Mouse (Mus musculus) intestine, postnatal 0 days (tissue): ENCODE measurements at regions not wholly inside any gene's neighbourhood (a gene's known extent, or its start where the extent isn't known, plus 50 kb on each side); places are given as distances from the start of the nearest gene placed in this dataset.

Source experiments
- ATAC-seq: fragments of 200-750 bp; cut with Nextera tagmentation; 2 replicates; pipeline ENCODE4 v1.8.0; 2017; ENCODE audit warnings: mild to moderate bottlenecking, moderate TSS enrichment, moderate library complexity
- H3K27ac ChIP-seq: fragments of 300-500 bp; sonication (generic); 2 replicates; pipeline ENCODE4 v1.5.1; 2014; ENCODE audit warnings: mild to moderate bottlenecking, low read depth, low read length, moderate library complexity
- H3K27me3 ChIP-seq: fragments of 300-500 bp; sonication (generic); replicated peaks from 2 replicates; pipeline ENCODE4 v1.6.1; 2014; ENCODE audit warnings: low read length, mixed read lengths; ENCODE audit not compliant: control insufficient read depth, insufficient read depth
- H3K36me3 ChIP-seq: fragments of 300-500 bp; sonication (generic); 2 replicates; pipeline ENCODE4 v1.6.1; 2014; ENCODE audit warnings: mild to moderate bottlenecking, moderate library complexity; ENCODE audit not compliant: control insufficient read depth, insufficient read depth
- H3K4me1 ChIP-seq: fragments of 300-500 bp; sonication (generic); replicated peaks from 2 replicates; pipeline ENCODE4 v1.6.1; 2014; ENCODE audit warnings: antibody characterized with exemption, low read length, mixed read lengths; ENCODE audit not compliant: control insufficient read depth, insufficient read depth
- H3K4me2 ChIP-seq: fragments of 300-500 bp; sonication (generic); replicated peaks from 2 replicates; pipeline ENCODE4 v1.6.1; 2014; ENCODE audit warnings: low read depth, mild to moderate bottlenecking, moderate library complexity
- H3K4me3 ChIP-seq: fragments of 300-500 bp; sonication (generic); 2 replicates; pipeline ENCODE4 v1.5.1; 2014; ENCODE audit warnings: low read depth, low read length
- H3K9ac ChIP-seq: fragments of 300-500 bp; sonication (generic); 2 replicates; pipeline ENCODE4 v1.6.1; 2014; ENCODE audit warnings: mild to moderate bottlenecking, low read depth, low read length
- H3K9me3 ChIP-seq: fragments of 300-500 bp; sonication (generic); 2 replicates; pipeline ENCODE4 v1.6.1; 2016; ENCODE audit warnings: mixed run types; ENCODE audit not compliant: control insufficient read depth
- CTCF ChIP-seq: sonication (generic); IDR thresholded peaks from 2 replicates; pipeline ENCODE4 v1.5.1; 2016; ENCODE audit warnings: low read depth, mild to moderate bottlenecking, control low read depth, antibody characterized with exemption, moderate library complexity
- WGBS: fragments of 180-500 bp; shearing (Covaris S2); extraction: QIAGEN DNeasy Blood & Tissue Kit; methylation state at CpG from one replicate; pipeline ENCODE4 v1.1.7; 2014; 5-methylcytosine and 5-hydroxymethylcytosine counted together

- Histone ChIP-seq H3K36me3 (no peaks in the 10 kb centered on the region), H3K4me1 (no peaks in the 10 kb centered on the region), H3K27ac (no peak overlapping the region), H3K9me3 (no peaks in the 10 kb centered on the region), H3K27me3 (no peaks in the 10 kb centered on the region), H3K4me2 (no peak overlapping the region), H3K4me3 (no peak overlapping the region), H3K9ac (no peak overlapping the region)
- WGBS, result 60% methylated on average over 1 of the region's 1 CpGs
- no peak for TF ChIP-seq CTCF
- ATAC-seq, result no peak
These were observed 113.0 kb downstream of the Tent5c start for GRCm38 (mm10) chr3:100376162-100376561.

DNA sequence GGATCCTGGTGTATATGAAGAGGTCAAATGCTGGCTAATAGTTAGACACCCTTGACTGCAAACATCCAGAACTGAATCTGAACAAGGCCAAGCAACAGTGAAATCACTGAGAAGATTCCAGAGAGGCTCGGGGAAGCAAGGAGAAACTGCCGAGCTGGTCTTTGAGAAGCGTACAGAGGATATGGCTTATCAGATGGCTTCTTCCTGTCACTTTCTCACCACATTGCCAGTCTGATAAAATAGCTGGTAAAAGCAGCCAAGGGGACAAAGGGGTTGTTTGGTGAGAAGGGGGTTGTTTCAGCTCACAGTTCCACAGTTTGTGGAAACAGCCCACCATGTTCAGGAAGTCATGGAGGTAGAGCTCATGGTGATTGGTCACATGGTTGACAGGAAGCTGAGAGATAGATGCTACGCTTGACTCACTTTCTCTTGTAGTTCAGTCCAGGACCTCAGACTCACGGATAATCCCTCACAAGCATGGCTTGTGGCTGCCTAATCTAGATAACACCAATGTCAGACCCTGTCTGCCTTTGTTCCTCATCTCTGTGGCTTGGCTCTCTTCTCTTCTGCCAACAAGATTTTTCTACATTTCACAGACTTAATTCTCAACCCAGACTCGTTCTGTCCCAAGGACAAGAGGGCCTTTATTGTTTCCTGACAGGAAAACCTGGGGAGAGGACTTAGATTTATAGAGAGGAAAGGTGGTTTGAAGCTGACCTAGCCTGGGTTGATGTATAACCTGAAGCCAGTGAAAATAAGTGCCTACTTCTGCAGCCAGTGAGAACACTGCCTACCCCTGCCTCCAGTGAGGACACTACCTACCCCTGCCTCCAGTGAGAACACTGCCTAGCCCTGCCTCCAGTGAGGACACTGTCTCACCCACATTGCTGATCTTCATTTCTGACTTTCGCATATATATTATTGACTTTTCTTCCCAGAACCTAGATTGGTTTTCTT, 122.0 kb downstream of the Tent5c start:
- TF ChIP-seq CTCF, result no peak
- ATAC-seq, result no peak
- Histone ChIP-seq H3K4me2 (no peak overlapping the region), H3K9me3 (no peaks in the 10 kb centered on the region), H3K27me3 (no peaks in the 10 kb centered on the region), H3K4me3 (no peak overlapping the region), H3K4me1 (no peaks in the 10 kb centered on the region), H3K27ac (no peak overlapping the region), H3K9ac (no peak overlapping the region), H3K36me3 (no peaks in the 10 kb centered on the region)
- 54% methylated on average over 7 of the region's 7 CpGs for WGBS

DNA sequence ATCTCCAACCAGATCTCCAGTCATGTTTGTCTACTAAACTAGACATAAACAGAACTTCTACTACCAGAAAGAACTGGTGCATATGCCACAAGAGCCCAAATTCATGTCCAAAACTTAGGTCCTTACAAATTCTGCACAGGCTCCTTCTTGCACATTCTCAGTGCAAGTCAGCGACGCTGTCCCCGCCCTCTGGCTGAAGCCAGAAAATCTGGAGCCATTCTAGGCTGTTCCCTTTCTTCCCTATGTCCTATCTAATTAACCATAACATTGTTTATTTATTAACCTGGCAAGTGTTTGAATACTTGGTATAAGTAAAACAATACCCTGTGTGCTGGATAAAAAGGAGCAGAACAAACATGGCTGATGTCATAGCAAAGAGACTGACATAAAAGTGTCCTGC, 122.7 kb downstream of the Tent5c start:
- Histone ChIP-seq H3K36me3 (no peaks in the 10 kb centered on the region), H3K27me3 (no peaks in the 10 kb centered on the region), H3K9me3 (no peaks in the 10 kb centered on the region), H3K4me2 (no peak overlapping the region), H3K9ac (no peak overlapping the region), H3K4me1 (no peaks in the 10 kb centered on the region), H3K27ac (no peak overlapping the region), H3K4me3 (no peak overlapping the region)
- TF ChIP-seq CTCF, result no peak
- no peak for ATAC-seq
- WGBS, result 91% methylated on average over 3 of the region's 3 CpGs

- no peaks in the 10 kb centered on the region for H3K36me3 ChIP-seq
- H3K27me3 ChIP-seq, result no peaks in the 10 kb centered on the region
- H3K4me1 ChIP-seq, result no peaks in the 10 kb centered on the region
- no peak for ATAC-seq
- no peak overlapping the region for H3K9ac ChIP-seq
- no peak overlapping the region for H3K27ac ChIP-seq
- TF ChIP-seq CTCF, result no peak
- no peak overlapping the region for H3K4me2 ChIP-seq
- no peak overlapping the region for H3K4me3 ChIP-seq
- WGBS, result 77% methylated on average over 3 of the region's 3 CpGs
- H3K9me3 ChIP-seq, result no peaks in the 10 kb centered on the region
These were observed 123.7 kb downstream of the Tent5c start for GRCm38 (mm10) chr3:100365354-100365945.

DNA sequence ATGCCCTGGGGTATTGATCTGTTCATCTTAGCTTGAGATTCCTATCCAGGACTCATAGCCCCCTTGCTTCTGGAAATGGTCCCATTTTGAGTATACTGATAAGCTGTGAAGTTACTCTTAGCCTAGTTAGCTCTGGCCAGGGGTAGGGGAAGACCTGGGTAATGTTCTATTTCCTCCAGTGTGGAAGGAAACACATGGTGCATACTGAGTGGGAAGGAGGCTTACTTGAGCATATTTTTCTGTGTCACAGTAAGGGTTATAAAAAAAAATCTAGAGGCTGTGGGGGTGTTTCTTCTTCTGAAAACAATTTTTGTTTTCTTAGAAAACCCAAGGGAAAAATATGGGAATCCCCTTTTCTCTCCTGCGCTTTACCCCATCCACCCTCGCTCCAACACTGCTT, 124.4 kb downstream of the Tent5c start:
- H3K36me3 ChIP-seq, result no peaks in the 10 kb centered on the region
- H3K27ac ChIP-seq, result no peak overlapping the region
- H3K4me2 ChIP-seq, result no peak overlapping the region
- 77% methylated on average over 2 of the region's 2 CpGs for WGBS
- ATAC-seq, result no peak
- H3K9me3 ChIP-seq, result no peaks in the 10 kb centered on the region
- no peak for TF ChIP-seq CTCF
- no peaks in the 10 kb centered on the region for H3K4me1 ChIP-seq
- no peak overlapping the region for H3K9ac ChIP-seq
- no peak overlapping the region for H3K4me3 ChIP-seq
- no peaks in the 10 kb centered on the region for H3K27me3 ChIP-seq

DNA sequence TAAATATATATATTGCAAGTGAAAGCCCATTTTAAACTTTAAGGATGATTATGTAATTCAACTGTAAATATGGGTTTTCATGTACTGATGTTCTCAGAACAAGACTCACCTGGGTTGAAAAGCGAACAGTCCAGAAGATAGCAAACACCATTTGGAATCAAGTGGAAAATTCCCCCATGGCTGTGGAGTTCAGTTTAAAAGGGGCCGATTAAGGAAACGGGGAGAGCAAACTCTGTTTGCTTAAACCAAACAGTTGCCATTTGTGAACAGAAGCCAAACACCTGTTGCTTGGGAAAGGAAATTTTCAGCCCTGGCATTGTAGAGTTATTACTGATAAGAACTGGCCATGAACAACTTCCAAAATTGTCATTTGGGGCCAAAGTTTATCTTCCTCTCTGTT, 126.1 kb downstream of the Tent5c start:
- ATAC-seq, result no peak

More for the DNA sequence above, 126.1 kb downstream of the Tent5c start:
- H3K4me3 ChIP-seq, result no peak overlapping the region
- H3K4me1 ChIP-seq, result no peaks in the 10 kb centered on the region
- 32% methylated on average over 3 of the region's 3 CpGs for WGBS
- H3K9ac ChIP-seq, result no peak overlapping the region
- no peaks in the 10 kb centered on the region for H3K36me3 ChIP-seq
- no peaks in the 10 kb centered on the region for H3K27me3 ChIP-seq
- no peak overlapping the region for H3K27ac ChIP-seq
- no peaks in the 10 kb centered on the region for H3K9me3 ChIP-seq
- no peak overlapping the region for H3K4me2 ChIP-seq
- no peak for TF ChIP-seq CTCF
